Mouse (Mus musculus) ES-Bruce4 (cell line): Measurements from ENCODE around the gene Cul9. TPM values are rescaled to one million over a fixed set of nuclear protein-coding genes. Genes with fewer than 3 reads are reported as not detected.
A peak's percentile ranks its signal among the peaks of the same experiment; 100 is the strongest.

Experiments used
- H3K27ac ChIP-seq: 2 replicates; pipeline ENCODE4 v1.5.1; 2012; ENCODE audit warnings: low read length, inconsistent platforms; ENCODE audit not compliant: insufficient read depth
- H3K27me3 ChIP-seq: 2 replicates; pipeline ENCODE4 v1.6.1; 2012; ENCODE audit warnings: mild to moderate bottlenecking, low read length, inconsistent platforms; ENCODE audit not compliant: control insufficient read depth, poor library complexity, insufficient read depth, severe bottlenecking
- H3K36me3 ChIP-seq: 2 replicates; pipeline ENCODE4 v1.6.1; 2012; ENCODE audit warnings: inconsistent platforms, mild to moderate bottlenecking, low read length, moderate library complexity; ENCODE audit not compliant: control insufficient read depth, poor library complexity, insufficient read depth, severe bottlenecking
- H3K4me1 ChIP-seq: one replicate; pipeline ENCODE4 v1.8.1; 2011; ENCODE audit warnings: low read length; ENCODE audit not compliant: control insufficient read depth, insufficient read depth
- H3K4me3 ChIP-seq: 2 replicates; pipeline ENCODE4 v1.5.1; 2011; ENCODE audit warnings: low read depth, mild to moderate bottlenecking, low read length
- H3K9ac ChIP-seq: 2 replicates; pipeline ENCODE4 v1.6.1; 2012; ENCODE audit warnings: low read depth, mild to moderate bottlenecking, inconsistent platforms; ENCODE audit not compliant: poor library complexity, severe bottlenecking
- H3K9me3 ChIP-seq: replicated peaks from 2 replicates; pipeline ENCODE4 v1.6.1; 2012; ENCODE audit warnings: mild to moderate bottlenecking, low read length, inconsistent platforms; ENCODE audit not compliant: control insufficient read depth, poor library complexity, insufficient read depth, severe bottlenecking
- CTCF ChIP-seq: IDR thresholded peaks from one replicate; pipeline ENCODE4 v1.8.1; 2011; ENCODE audit warnings: low read depth, low read length
- EP300 ChIP-seq: IDR thresholded peaks from 2 replicates; pipeline ENCODE4 v1.6.1; 2011; ENCODE audit warnings: low read depth, low read length; ENCODE audit not compliant: insufficient read depth
- POLR2A ChIP-seq: IDR thresholded peaks from one replicate; pipeline ENCODE4 v1.8.1; 2011; ENCODE audit warnings: low read length; ENCODE audit not compliant: insufficient read depth
- polyA plus RNA-seq: library from polyadenylated mRNA; stranded (reverse); fragments of >200 nt; gene quantifications from 2 replicates; pipeline ENCODE4 v1.2.4, GENCODE M21; 2011; ENCODE audit warnings: low read depth; ENCODE audit not compliant: missing spikeins, insufficient read depth, insufficient read length

The Cul9 gene
- polyA plus RNA-seq, 1 experiment: 4.4 TPM

- Histone ChIP-seq H3K9me3 (no peaks in the 10 kb centered on the region), H3K27me3 (peaks cover 8% of the 10 kb centered on the region), H3K4me1 (peaks cover 3% of the 10 kb centered on the region), H3K4me3 (peak overlapping the region; percentile 64), H3K27ac (no peak overlapping the region), H3K9ac (no peak overlapping the region), H3K36me3 (no peaks in the 10 kb centered on the region)
- TF ChIP-seq CTCF: no peak
- TF ChIP-seq EP300: no peak
- no peak for TF ChIP-seq POLR2A
Observed at GRCm38 (mm10) chr17:46484021-46484431, 62.2 kb downstream of the Cul9 start.

- Histone ChIP-seq H3K9me3 (no peaks in the 10 kb centered on the region), H3K36me3 (no peaks in the 10 kb centered on the region), H3K4me1 (peaks cover 3% of the 10 kb centered on the region), H3K9ac (no peak overlapping the region), H3K27me3 (peaks cover 8% of the 10 kb centered on the region), H3K27ac (no peak overlapping the region), H3K4me3 (peak overlapping the region; percentile 64)
- TF ChIP-seq CTCF (no peak), EP300 (0 out of 2 replicates have a peak, but pooled peaks have one; percentile 28)
Observed at GRCm38 (mm10) chr17:46483561-46484001, 62.6 kb downstream of the Cul9 start.

GRCm38 (mm10) chr17:46477286-46477685 lies 68.9 kb downstream of the Cul9 start:
- no peaks in the 10 kb centered on the region for H3K9me3 ChIP-seq
- no peaks in the 10 kb centered on the region for H3K27me3 ChIP-seq
- TF ChIP-seq CTCF (no peak), EP300 (no peak), POLR2A (no peak)
- no peak overlapping the region for H3K9ac ChIP-seq
- no peak overlapping the region for H3K4me3 ChIP-seq
- no peaks in the 10 kb centered on the region for H3K36me3 ChIP-seq
- no peaks in the 10 kb centered on the region for H3K4me1 ChIP-seq
- no peak overlapping the region for H3K27ac ChIP-seq

- H3K36me3 ChIP-seq: no peaks in the 10 kb centered on the region
- H3K27ac ChIP-seq: no peak overlapping the region
- H3K9ac ChIP-seq: no peak overlapping the region
- H3K27me3 ChIP-seq: no peaks in the 10 kb centered on the region
- TF ChIP-seq POLR2A: no peak
- no peak for TF ChIP-seq EP300
- TF ChIP-seq CTCF: no peak
- no peaks in the 10 kb centered on the region for H3K9me3 ChIP-seq
- H3K4me1 ChIP-seq: no peaks in the 10 kb centered on the region
- no peak overlapping the region for H3K4me3 ChIP-seq
Observed at GRCm38 (mm10) chr17:46476601-46477000, 69.6 kb downstream of the Cul9 start.

- no peaks in the 10 kb centered on the region for H3K9me3 ChIP-seq
- no peak overlapping the region for H3K4me3 ChIP-seq
- no peaks in the 10 kb centered on the region for H3K4me1 ChIP-seq
- no peak overlapping the region for H3K27ac ChIP-seq
- no peaks in the 10 kb centered on the region for H3K27me3 ChIP-seq
- H3K36me3 ChIP-seq: no peaks in the 10 kb centered on the region
- no peak for TF ChIP-seq CTCF
- TF ChIP-seq POLR2A: no peak
- TF ChIP-seq EP300: no peak
- no peak overlapping the region for H3K9ac ChIP-seq
Observed at GRCm38 (mm10) chr17:46467830-46468229, 78.4 kb downstream of the Cul9 start.

GRCm38 (mm10) chr17:46462226-46462625 lies 84.0 kb downstream of the Cul9 start:
- H3K4me1 ChIP-seq: no peaks in the 10 kb centered on the region
- no peak overlapping the region for H3K27ac ChIP-seq
- H3K4me3 ChIP-seq: no peak overlapping the region
- H3K36me3 ChIP-seq: no peaks in the 10 kb centered on the region
- no peaks in the 10 kb centered on the region for H3K9me3 ChIP-seq
- TF ChIP-seq POLR2A (no peak), EP300 (no peak), CTCF (no peak)
- no peaks in the 10 kb centered on the region for H3K27me3 ChIP-seq
- H3K9ac ChIP-seq: no peak overlapping the region
